Mouse (Mus musculus): ENCODE measurements at regions not wholly inside any gene's neighbourhood (a gene's known extent, or its start where the extent isn't known, plus 50 kb on each side); places are given as distances from the start of the nearest gene placed in this dataset.
"Not testable (repeated sequence)": the region's sequence is repeated elsewhere in the genome, so short reads cannot be mapped to it uniquely, and the experiment has no call there.

- no peak for ATAC-seq (ENCODE audit: low read depth)
Observed at GRCm38 (mm10) chr8:31714077-31714458, 1714.4 kb upstream of the 5930422O12Rik start.

GRCm38 (mm10) chr8:31720021-31720420 is 1708.5 kb upstream of the 5930422O12Rik start:
- peak overlapping the region; percentile 61 for H3K27ac ChIP-seq (ENCODE audit: low read length)
- H3K27me3 ChIP-seq (ENCODE audit: control insufficient read depth, insufficient read depth, low read depth, low read length) = no peaks in the 10 kb centered on the region
- H3K9me3 ChIP-seq (replicated peaks; ENCODE audit: control insufficient read depth, low read length) = no peaks in the 10 kb centered on the region
- WGBS (ENCODE audit: insufficient replicate concordance) = 10% methylated on average over 3 of the region's 3 CpGs
- peaks cover 29% of the 10 kb centered on the region for H3K4me1 ChIP-seq (ENCODE audit: control insufficient read depth, low read depth, low read length)
- H3K9ac ChIP-seq (ENCODE audit: low read depth, low read length) = no peak overlapping the region
- peak overlapping the region; percentile 32 for H3K4me2 ChIP-seq (ENCODE audit: low read depth, low read length)
- no peak overlapping the region for H3K4me3 ChIP-seq (ENCODE audit: low read depth, low read length)
- no peaks in the 10 kb centered on the region for H3K36me3 ChIP-seq (ENCODE audit: control insufficient read depth, insufficient read depth)
- peak; percentile 97 for ATAC-seq (ENCODE audit: low read depth)

More at GRCm38 (mm10) chr8:31714077-31714458, 1714.4 kb upstream of the 5930422O12Rik start:
- Histone ChIP-seq H3K4me1 (ENCODE audit: control insufficient read depth, low read depth, low read length) (peaks cover 4% of the 10 kb centered on the region; the same call in 1 of the 2 replicates), H3K4me3 (ENCODE audit: low read depth, low read length) (no peak overlapping the region), H3K27me3 (ENCODE audit: control insufficient read depth, insufficient read depth, low read depth, low read length) (no peaks in the 10 kb centered on the region), H3K9me3 (replicated peaks; ENCODE audit: control insufficient read depth, low read length) (no peaks in the 10 kb centered on the region), H3K27ac (ENCODE audit: low read length) (no peak overlapping the region), H3K36me3 (ENCODE audit: control insufficient read depth, insufficient read depth) (no peaks in the 10 kb centered on the region), H3K9ac (ENCODE audit: low read depth, low read length) (no peak overlapping the region), H3K4me2 (ENCODE audit: low read depth, low read length) (no peak overlapping the region)
- WGBS (ENCODE audit: insufficient replicate concordance) = 55% methylated on average over 2 of the region's 2 CpGs

GRCm38 (mm10) chr8:31720585-31720984 is 1707.9 kb upstream of the 5930422O12Rik start:
- no peaks in the 10 kb centered on the region for H3K27me3 ChIP-seq (ENCODE audit: control insufficient read depth, insufficient read depth, low read depth, low read length)
- peaks cover 33% of the 10 kb centered on the region for H3K4me1 ChIP-seq (ENCODE audit: control insufficient read depth, low read depth, low read length)
- WGBS (ENCODE audit: insufficient replicate concordance) = 17% methylated on average over 3 of the region's 3 CpGs
- no peak overlapping the region for H3K9ac ChIP-seq (ENCODE audit: low read depth, low read length)
- H3K9me3 ChIP-seq (replicated peaks; ENCODE audit: control insufficient read depth, low read length) = no peaks in the 10 kb centered on the region
- H3K36me3 ChIP-seq (ENCODE audit: control insufficient read depth, insufficient read depth) = no peaks in the 10 kb centered on the region
- H3K4me3 ChIP-seq (ENCODE audit: low read depth, low read length) = no peak overlapping the region
- H3K4me2 ChIP-seq (ENCODE audit: low read depth, low read length) = peak overlapping the region; percentile 32
- ATAC-seq (ENCODE audit: low read depth) = peak; percentile 42
- peak overlapping the region; percentile 73 for H3K27ac ChIP-seq (ENCODE audit: low read length)

- peaks cover 24% of the 10 kb centered on the region for H3K4me1 ChIP-seq (ENCODE audit: control insufficient read depth, low read depth, low read length)
- no peak overlapping the region for H3K4me2 ChIP-seq (ENCODE audit: low read depth, low read length)
- no peak overlapping the region for H3K9ac ChIP-seq (ENCODE audit: low read depth, low read length)
- H3K27ac ChIP-seq (ENCODE audit: low read length) = no peak overlapping the region
- peak; percentile 67 for ATAC-seq (ENCODE audit: low read depth)
- H3K9me3 ChIP-seq (replicated peaks; ENCODE audit: control insufficient read depth, low read length) = no peaks in the 10 kb centered on the region
- no peaks in the 10 kb centered on the region for H3K36me3 ChIP-seq (ENCODE audit: control insufficient read depth, insufficient read depth)
- H3K4me3 ChIP-seq (ENCODE audit: low read depth, low read length) = no peak overlapping the region
- H3K27me3 ChIP-seq (ENCODE audit: control insufficient read depth, insufficient read depth, low read depth, low read length) = no peaks in the 10 kb centered on the region
- WGBS (ENCODE audit: insufficient replicate concordance) = 19% methylated on average over 3 of the region's 3 CpGs
Observed at GRCm38 (mm10) chr8:31725430-31725829, 1703.1 kb upstream of the 5930422O12Rik start.

GRCm38 (mm10) chr8:31735610-31736009 is 1692.9 kb upstream of the 5930422O12Rik start:
- Histone ChIP-seq H3K9me3 (replicated peaks; ENCODE audit: control insufficient read depth, low read length) (no peaks in the 10 kb centered on the region), H3K4me1 (ENCODE audit: control insufficient read depth, low read depth, low read length) (no peaks in the 10 kb centered on the region), H3K9ac (ENCODE audit: low read depth, low read length) (no peak overlapping the region), H3K4me3 (ENCODE audit: low read depth, low read length) (no peak overlapping the region), H3K4me2 (ENCODE audit: low read depth, low read length) (no peak overlapping the region), H3K27me3 (ENCODE audit: control insufficient read depth, insufficient read depth, low read depth, low read length) (no peaks in the 10 kb centered on the region), H3K27ac (ENCODE audit: low read length) (no peak overlapping the region), H3K36me3 (ENCODE audit: control insufficient read depth, insufficient read depth) (no peaks in the 10 kb centered on the region)
- 68% methylated on average over 2 of the region's 2 CpGs for WGBS (ENCODE audit: insufficient replicate concordance)
- no peak for ATAC-seq (ENCODE audit: low read depth)

- WGBS (ENCODE audit: insufficient replicate concordance) = 48% methylated on average over 6 of the region's 6 CpGs
- not testable (repeated sequence) for H3K4me2 ChIP-seq (ENCODE audit: low read depth, low read length); H3K9me3 ChIP-seq (replicated peaks; ENCODE audit: control insufficient read depth, low read length); ATAC-seq (ENCODE audit: low read depth); H3K36me3 ChIP-seq (ENCODE audit: control insufficient read depth, insufficient read depth); H3K4me1 ChIP-seq (ENCODE audit: control insufficient read depth, low read depth, low read length); H3K4me3 ChIP-seq (ENCODE audit: low read depth, low read length); H3K9ac ChIP-seq (ENCODE audit: low read depth, low read length); H3K27me3 ChIP-seq (ENCODE audit: control insufficient read depth, insufficient read depth, low read depth, low read length); H3K27ac ChIP-seq (ENCODE audit: low read length)
Observed at GRCm38 (mm10) chr8:31737314-31737713, 1691.2 kb upstream of the 5930422O12Rik start.

GRCm38 (mm10) chr8:31746855-31747254 is 1681.7 kb upstream of the 5930422O12Rik start:
- Histone ChIP-seq H3K4me3 (ENCODE audit: low read depth, low read length) (no peak overlapping the region), H3K27ac (ENCODE audit: low read length) (no peak overlapping the region), H3K27me3 (ENCODE audit: control insufficient read depth, insufficient read depth, low read depth, low read length) (no peaks in the 10 kb centered on the region), H3K9ac (ENCODE audit: low read depth, low read length) (no peak overlapping the region), H3K36me3 (ENCODE audit: control insufficient read depth, insufficient read depth) (no peaks in the 10 kb centered on the region), H3K9me3 (replicated peaks; ENCODE audit: control insufficient read depth, low read length) (no peaks in the 10 kb centered on the region), H3K4me2 (ENCODE audit: low read depth, low read length) (no peak overlapping the region), H3K4me1 (ENCODE audit: control insufficient read depth, low read depth, low read length) (no peaks in the 10 kb centered on the region)
- ATAC-seq (ENCODE audit: low read depth) = no peak

- Histone ChIP-seq H3K27ac (ENCODE audit: low read length) (no peak overlapping the region), H3K9ac (ENCODE audit: low read depth, low read length) (no peak overlapping the region), H3K36me3 (ENCODE audit: control insufficient read depth, insufficient read depth) (no peaks in the 10 kb centered on the region), H3K27me3 (ENCODE audit: control insufficient read depth, insufficient read depth, low read depth, low read length) (no peaks in the 10 kb centered on the region), H3K9me3 (replicated peaks; ENCODE audit: control insufficient read depth, low read length) (no peaks in the 10 kb centered on the region), H3K4me1 (ENCODE audit: control insufficient read depth, low read depth, low read length) (no peaks in the 10 kb centered on the region), H3K4me3 (ENCODE audit: low read depth, low read length) (no peak overlapping the region), H3K4me2 (ENCODE audit: low read depth, low read length) (no peak overlapping the region)
- WGBS (ENCODE audit: insufficient replicate concordance) = 55% methylated on average over 2 of the region's 2 CpGs
- no peak for ATAC-seq (ENCODE audit: low read depth)
Observed at GRCm38 (mm10) chr8:31749974-31750373, 1678.5 kb upstream of the 5930422O12Rik start.

- no peak for ATAC-seq (ENCODE audit: low read depth)
- H3K4me3 ChIP-seq (ENCODE audit: low read depth, low read length) = no peak overlapping the region
Observed at GRCm38 (mm10) chr8:31750482-31751126, 1677.9 kb upstream of the 5930422O12Rik start.

More at GRCm38 (mm10) chr8:31750482-31751126, 1677.9 kb upstream of the 5930422O12Rik start:
- no peaks in the 10 kb centered on the region for H3K4me1 ChIP-seq (ENCODE audit: control insufficient read depth, low read depth, low read length)
- no peaks in the 10 kb centered on the region for H3K27me3 ChIP-seq (ENCODE audit: control insufficient read depth, insufficient read depth, low read depth, low read length)
- no peak overlapping the region for H3K27ac ChIP-seq (ENCODE audit: low read length)
- 63% methylated on average over 3 of the region's 3 CpGs for WGBS (ENCODE audit: insufficient replicate concordance)
- H3K9me3 ChIP-seq (replicated peaks; ENCODE audit: control insufficient read depth, low read length) = no peaks in the 10 kb centered on the region
- no peak overlapping the region for H3K4me2 ChIP-seq (ENCODE audit: low read depth, low read length)
- no peaks in the 10 kb centered on the region for H3K36me3 ChIP-seq (ENCODE audit: control insufficient read depth, insufficient read depth)
- H3K9ac ChIP-seq (ENCODE audit: low read depth, low read length) = no peak overlapping the region
